Mouse (Mus musculus): ENCODE data around the gene Rabac1. TPM values are rescaled to one million over a fixed set of nuclear protein-coding genes. Genes with fewer than 3 reads are reported as not detected.

Rabac1 gene
- polyA plus RNA-seq, 1 experiment from 2014 or later = 67.4 TPM

Small RNA genes lying within 50 kb of the gene (microRNA-seq; reads per million reads assigned to microRNA genes)
- gene Mir7046 = 1.1 reads per million
- not detected for gene Mir7047

Other genes starting within 250 kb of the Rabac1 start
- not detected in 2 replicates for gene Gm4763, start 245.8 kb downstream of the Rabac1 start, polyA plus RNA-seq (2016; fragmentation: Nextera tagmentation; extraction: Ambion mirVana)
- gene Cd177, start 212.4 kb downstream of the Rabac1 start, polyA plus RNA-seq (2016; fragmentation: Nextera tagmentation; extraction: Ambion mirVana) = 0.55 and 0.93 TPM in 2 replicates
- gene Ceacam10, start 195.5 kb downstream of the Rabac1 start, polyA plus RNA-seq (2016; fragmentation: Nextera tagmentation; extraction: Ambion mirVana) = 0.30 and 0.42 TPM in 2 replicates
- gene Gm9844, start 110.5 kb downstream of the Rabac1 start, polyA plus RNA-seq (2016; fragmentation: Nextera tagmentation; extraction: Ambion mirVana) = 3.0 and 3.4 TPM in 2 replicates
- not detected in 2 replicates for gene Lypd4, start 102.8 kb downstream of the Rabac1 start, polyA plus RNA-seq (2016; fragmentation: Nextera tagmentation; extraction: Ambion mirVana)
- not detected in 2 replicates for gene Dmrtc2, start 102.7 kb downstream of the Rabac1 start, polyA plus RNA-seq (2016; fragmentation: Nextera tagmentation; extraction: Ambion mirVana)
- 1,803 and 1,813 TPM in 2 replicates for gene Rps19, start 88.4 kb downstream of the Rabac1 start, polyA plus RNA-seq (2016; fragmentation: Nextera tagmentation; extraction: Ambion mirVana)
- 0.12 TPM in 1 of 2 replicates, not detected in the other for gene Cd79a, start 75.4 kb downstream of the Rabac1 start, polyA plus RNA-seq (2016; fragmentation: Nextera tagmentation; extraction: Ambion mirVana)
- 71.9 and 80.4 TPM in 2 replicates for gene Arhgef1, start 69.8 kb downstream of the Rabac1 start, polyA plus RNA-seq (2016; fragmentation: Nextera tagmentation; extraction: Ambion mirVana)
- not detected in 2 replicates for gene Gm4881, start 28.3 kb downstream of the Rabac1 start, polyA plus RNA-seq (2016; fragmentation: Nextera tagmentation; extraction: Ambion mirVana)
- 0.45 and 0.50 TPM in 2 replicates for gene Atp1a3, start 33.2 kb upstream of the Rabac1 start, polyA plus RNA-seq (2016; fragmentation: Nextera tagmentation; extraction: Ambion mirVana)
- 2.5 and 3.0 TPM in 2 replicates for gene Grik5, start 99.6 kb upstream of the Rabac1 start, polyA plus RNA-seq (2016; fragmentation: Nextera tagmentation; extraction: Ambion mirVana)
- gene Zfp574, start 99.8 kb upstream of the Rabac1 start, polyA plus RNA-seq (2016; fragmentation: Nextera tagmentation; extraction: Ambion mirVana) = 14.4 and 15.7 TPM in 2 replicates
- 1.9 TPM in 2 replicates for gene Pou2f2, start 207.0 kb upstream of the Rabac1 start, polyA plus RNA-seq (2016; fragmentation: Nextera tagmentation; extraction: Ambion mirVana)
- gene Dedd2, start 247.9 kb upstream of the Rabac1 start, polyA plus RNA-seq (2016; fragmentation: Nextera tagmentation; extraction: Ambion mirVana) = 31.4 and 33.4 TPM in 2 replicates
- gene Zfp526, start 248.7 kb upstream of the Rabac1 start, polyA plus RNA-seq (2016; fragmentation: Nextera tagmentation; extraction: Ambion mirVana) = 2.3 and 2.8 TPM in 2 replicates

All from liver, embryonic 12.5 days (tissue).